Mouse (Mus musculus) spleen, postnatal 10 days (tissue): ENCODE measurements around the gene Gm20521.
"Not testable (repeated sequence)": the region's sequence is repeated elsewhere in the genome, so short reads cannot be mapped to it uniquely, and the experiment has no call there.

Source experiments
- DNase-seq, 2 experiments: peaks; one replicate each; pipeline ENCODE4 v3.0.0; 2021 to 2022; ENCODE audit warnings: low spot score in 2 of 2

Gene Gm20521

DNA sequence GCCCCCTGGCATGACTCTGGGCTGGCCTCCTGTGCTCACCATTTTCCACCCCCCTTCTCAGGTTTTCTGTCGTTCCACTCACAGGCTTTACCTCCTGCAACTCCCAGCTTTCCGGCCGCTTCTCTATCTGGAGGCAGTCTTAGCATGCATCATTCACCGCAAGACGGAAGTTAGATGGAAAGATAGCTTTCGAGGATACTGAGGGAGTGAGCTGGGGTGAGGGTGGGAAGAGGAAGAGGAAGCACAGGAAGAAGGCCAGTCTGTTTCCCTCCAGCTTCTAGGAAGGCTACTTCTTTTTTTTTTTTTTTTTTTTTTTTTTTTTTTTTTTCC is 53.6 kb downstream of the Gm20521 start:
- no peak for DNase-seq

- no peak for DNase-seq
These were observed 54.3 kb downstream of the Gm20521 start for GRCm38 (mm10) chr14:54937361-54938182.

DNA sequence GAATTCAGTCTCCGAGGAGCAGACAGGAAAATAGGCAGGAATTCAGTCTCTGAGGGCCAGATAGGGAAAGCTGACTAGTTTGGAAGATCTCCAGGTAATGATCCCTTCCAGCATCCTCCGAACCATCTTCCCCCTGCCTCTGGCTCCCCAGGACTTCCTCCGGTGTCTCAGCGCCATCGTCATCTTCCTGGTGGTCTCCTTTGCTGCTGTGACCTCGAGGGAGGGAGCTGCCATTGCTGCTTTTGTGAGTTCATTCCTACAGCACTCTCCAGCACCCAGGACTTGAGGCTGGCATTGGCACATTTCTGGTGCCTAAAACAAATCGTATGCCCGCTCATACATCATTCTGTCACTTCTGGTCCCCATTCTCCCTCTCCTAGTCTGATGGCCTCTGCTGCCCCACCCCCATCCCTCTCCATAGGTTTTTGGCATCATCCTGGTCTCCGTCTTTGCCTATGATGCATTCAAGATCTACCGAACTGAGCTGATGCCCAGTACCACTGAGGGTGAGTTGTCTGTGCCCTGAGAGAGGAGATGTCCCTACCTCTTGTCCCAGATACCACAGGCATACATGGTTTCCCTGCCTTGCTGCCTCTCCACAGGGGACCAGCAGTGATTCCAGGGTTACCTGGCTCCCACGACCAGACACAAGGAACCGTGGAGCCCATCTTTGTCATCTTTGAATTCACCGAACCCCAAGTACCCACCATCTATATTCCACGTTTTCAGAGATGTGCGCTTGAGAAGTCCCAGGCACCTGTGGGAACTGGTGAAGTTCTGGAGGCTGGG is 55.4 kb downstream of the Gm20521 start:
- no peak for DNase-seq

- DNase-seq, result peak; percentile 19 to 57
These were observed 56.4 kb downstream of the Gm20521 start for GRCm38 (mm10) chr14:54939434-54940175.

DNA sequence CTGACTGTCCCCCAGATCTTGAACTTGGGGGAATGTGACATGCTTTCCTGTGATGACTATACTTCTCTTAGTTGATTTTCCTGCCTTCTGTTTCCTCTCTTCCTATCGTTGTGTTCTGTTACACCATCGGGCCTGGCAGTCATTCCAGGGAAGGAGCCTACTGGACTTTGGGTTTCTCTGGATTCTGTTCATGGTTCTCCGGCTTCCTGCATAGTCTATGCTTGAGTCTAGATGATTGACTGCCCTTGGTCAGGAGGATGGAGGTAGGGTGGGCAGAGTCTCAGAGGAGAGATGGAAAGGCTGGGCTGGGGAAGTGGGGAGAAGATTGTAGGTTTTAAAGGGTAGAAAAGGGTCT is 56.9 kb downstream of the Gm20521 start:
- no peak for DNase-seq

GRCm38 (mm10) chr14:54941024-54941978 is 58.1 kb downstream of the Gm20521 start:
- DNase-seq, result no peak

DNA sequence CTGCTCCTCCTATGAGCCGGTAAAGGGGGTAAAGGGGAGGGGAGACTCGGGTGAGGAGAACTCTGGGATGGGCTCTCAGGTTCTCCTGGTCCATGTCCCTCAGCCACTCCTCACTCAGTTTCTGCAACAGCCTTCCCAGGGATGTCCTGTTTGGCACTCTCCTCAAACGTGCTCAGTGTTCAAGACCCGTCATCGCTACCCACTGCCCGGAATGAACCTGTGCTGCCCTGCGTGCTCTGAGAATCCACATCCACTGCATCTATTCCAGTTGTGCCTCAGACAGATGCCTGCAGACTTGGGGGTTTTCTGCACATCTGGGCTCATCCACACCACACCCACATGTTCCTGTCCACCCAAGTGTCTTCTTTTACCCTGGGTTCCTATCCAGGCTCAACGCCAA is 59.2 kb downstream of the Gm20521 start:
- no peak for DNase-seq

- no peak for DNase-seq
These were observed 60.7 kb downstream of the Gm20521 start for GRCm38 (mm10) chr14:54943971-54944370.

DNA sequence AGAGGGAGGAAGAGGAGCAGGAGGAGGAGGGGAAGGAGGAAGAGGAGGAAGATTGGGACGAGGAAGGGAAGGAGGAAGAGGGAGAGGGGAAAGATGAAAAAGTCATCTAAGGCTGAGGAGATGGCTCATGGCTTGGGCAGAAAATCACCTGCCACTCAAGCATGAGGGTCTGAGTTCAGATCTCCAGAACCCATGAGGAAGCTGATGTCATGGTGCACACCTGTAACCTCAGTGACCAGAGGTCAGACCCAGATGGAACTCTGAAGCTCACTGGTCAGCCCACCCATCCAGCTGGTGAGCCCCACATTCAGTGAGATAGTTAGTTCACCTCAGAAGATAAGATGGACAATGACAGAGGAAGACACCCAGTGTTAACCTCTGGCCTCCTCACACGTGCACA is 61.7 kb downstream of the Gm20521 start:
- no peak for DNase-seq

- DNase-seq, result no peak
These were observed 62.9 kb downstream of the Gm20521 start for GRCm38 (mm10) chr14:54945975-54946704.

DNA sequence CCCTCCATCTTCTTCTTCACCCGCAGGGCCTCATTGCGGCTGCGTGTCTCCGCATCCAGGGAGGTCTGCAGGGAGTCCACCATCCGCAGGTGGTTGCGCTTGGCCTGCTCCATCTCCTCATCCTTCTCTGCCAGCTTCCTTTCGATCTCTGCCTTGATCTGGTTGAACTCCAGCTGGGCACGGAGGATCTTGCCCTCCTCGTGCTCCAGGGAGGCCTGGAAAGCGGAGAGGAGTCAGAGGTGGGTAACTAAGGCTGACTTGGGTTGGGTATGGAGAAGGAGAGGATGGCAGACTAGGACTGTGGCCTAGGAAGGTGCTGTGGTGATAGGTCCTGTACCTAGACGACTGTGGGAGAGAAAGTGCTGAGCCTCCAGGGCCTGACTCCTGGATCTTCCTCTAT is 63.8 kb downstream of the Gm20521 start:
- not testable (repeated sequence) for DNase-seq
